In the genomic region with DNA sequence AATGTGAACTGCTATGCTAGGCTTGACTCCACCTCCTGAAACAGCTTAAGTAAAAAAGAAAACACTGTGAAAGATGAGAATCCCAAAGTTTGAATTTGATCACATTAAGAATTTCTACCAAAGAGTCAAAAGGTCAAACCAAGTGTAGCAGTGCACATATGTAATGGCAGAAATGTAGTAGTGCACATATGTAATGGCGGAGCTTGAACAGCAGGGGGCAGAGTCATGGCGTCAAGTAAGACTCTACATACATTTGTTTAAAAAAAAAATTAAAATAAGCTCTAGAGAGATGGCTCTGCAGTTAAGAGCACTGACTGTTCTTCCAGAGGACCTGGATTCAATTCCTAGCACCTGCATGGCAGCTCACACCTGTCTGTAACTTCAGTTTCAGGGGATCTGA, we compare ENCODE assay signal across 8 mouse cellular contexts.
DNase-seq lines count a peak whose midpoint lies in the region; ATAC-seq and TF ChIP-seq lines count a peak whose summit lies in the region.

No protein-coding gene starts in this region.

- peak; percentile 29 for TF ChIP-seq CTCF in C2C12 (IDR thresholded peaks at IDR 0.05; ENCODE audit: control insufficient read depth, insufficient read depth, insufficient read length)
- TF ChIP-seq CTCF in stomach, postnatal 0 days (IDR thresholded peaks at IDR 0.05; ENCODE audit: low read depth), result peak; percentile 79

- no peaks in the 10 kb centered on the region for H3K9me3 ChIP-seq in kidney, embryonic 16.5 days (ENCODE audit: low read length)
- no peaks in the 10 kb centered on the region for H3K9me3 ChIP-seq in limb, embryonic 11.5 days (ENCODE audit: control insufficient read depth, low read length)
- no peaks in the 10 kb centered on the region for H3K9me3 ChIP-seq in stomach, postnatal 0 days (ENCODE audit: control insufficient read depth, low read length)

- peak; percentile 46 for DNase-seq in kidney, adult 18-20 months
- DNase-seq in MEL-GATA-1-ER (ENCODE audit: extremely low read depth, low read depth), result peak; percentile 28
- DNase-seq in embryo, embryonic 10.5 days (ENCODE audit: low spot score), result peak; percentile 73
- peak; percentile 70 for DNase-seq in limb, embryonic 11.5 days (ENCODE audit: low spot score)
- DNase-seq in stomach, postnatal 0 days (ENCODE audit: low spot score), result peak; percentile 61
- no peak for DNase-seq in layer of hippocampus, adult 9-11 months

- H3K79me3 ChIP-seq in C2C12 (ENCODE audit: low read depth), result no peaks in the 10 kb centered on the region

- H3K27me3 ChIP-seq in kidney, embryonic 16.5 days (ENCODE audit: insufficient read depth, low read length), result no peaks in the 10 kb centered on the region
- no peaks in the 10 kb centered on the region for H3K27me3 ChIP-seq in C2C12 (ENCODE audit: control insufficient read depth, insufficient read depth, insufficient read length)
- H3K27me3 ChIP-seq in limb, embryonic 11.5 days (ENCODE audit: control insufficient read depth, insufficient read depth, low read length), result no peaks in the 10 kb centered on the region
- H3K27me3 ChIP-seq in stomach, postnatal 0 days (ENCODE audit: control insufficient read depth, insufficient read depth, low read length), result no peaks in the 10 kb centered on the region

- no peaks in the 10 kb centered on the region for H3K36me3 ChIP-seq in kidney, embryonic 16.5 days (ENCODE audit: insufficient read depth, low read length)
- no peaks in the 10 kb centered on the region for H3K36me3 ChIP-seq in C2C12 (ENCODE audit: control insufficient read depth, insufficient read depth)
- H3K36me3 ChIP-seq in limb, embryonic 11.5 days (ENCODE audit: control insufficient read depth, insufficient read depth, low read length), result no peaks in the 10 kb centered on the region
- H3K36me3 ChIP-seq in stomach, postnatal 0 days (ENCODE audit: control insufficient read depth, insufficient read depth, low read length), result no peaks in the 10 kb centered on the region

- no peak overlapping the region for H3K27ac ChIP-seq in kidney, embryonic 16.5 days (ENCODE audit: low read length)
- no peak overlapping the region for H3K27ac ChIP-seq in limb, embryonic 11.5 days (replicated peaks; ENCODE audit: low read depth, low read length)
- H3K27ac ChIP-seq in stomach, postnatal 0 days (replicated peaks), result no peak overlapping the region

- no peaks in the 10 kb centered on the region for H3K4me1 ChIP-seq in kidney, embryonic 16.5 days (ENCODE audit: insufficient read depth, low read length)
- H3K4me1 ChIP-seq in limb, embryonic 11.5 days (ENCODE audit: control insufficient read depth, insufficient read depth, low read length), result 0 out of 2 replicates have a peak, but pooled peaks cover 2% of the 10 kb centered on the region
- no peaks in the 10 kb centered on the region for H3K4me1 ChIP-seq in stomach, postnatal 0 days (replicated peaks; ENCODE audit: control insufficient read depth, insufficient read depth)

- no peak overlapping the region for H3ac ChIP-seq in C2C12 (ENCODE audit: control insufficient read depth, insufficient read length, low read depth)

- H3K79me2 ChIP-seq in C2C12 (ENCODE audit: control insufficient read depth, insufficient read depth), result no peaks in the 10 kb centered on the region

- 36% methylated on average over 2 of the region's 2 CpGs for WGBS in kidney, embryonic 16.5 days
- 20% methylated on average over 2 of the region's 2 CpGs for WGBS in limb, embryonic 11.5 days
- 41% methylated on average over 2 of the region's 2 CpGs for WGBS in stomach, postnatal 0 days

- ATAC-seq in kidney, embryonic 16.5 days (ENCODE audit: low FRiP score, low TSS enrichment), result no peak
- ATAC-seq in limb, embryonic 11.5 days (ENCODE audit: insufficient number of reproducible peaks, low FRiP score, low TSS enrichment, low read depth), result no peak
- ATAC-seq in stomach, postnatal 0 days (ENCODE audit: low FRiP score, low TSS enrichment), result no peak

- H3K9ac ChIP-seq in kidney, embryonic 16.5 days (replicated peaks; ENCODE audit: low read length), result no peak overlapping the region
- H3K9ac ChIP-seq in limb, embryonic 11.5 days (ENCODE audit: low read length), result no peak overlapping the region
- no peak overlapping the region for H3K9ac ChIP-seq in stomach, postnatal 0 days (ENCODE audit: low read length)

- no peak overlapping the region for H3K4me3 ChIP-seq in kidney, embryonic 16.5 days (ENCODE audit: low read length)
- H3K4me3 ChIP-seq in C2C12 (ENCODE audit: insufficient read depth, poor library complexity, severe bottlenecking), result no peak overlapping the region
- H3K4me3 ChIP-seq in limb, embryonic 11.5 days (ENCODE audit: low read depth, low read length), result no peak overlapping the region
- no peak overlapping the region for H3K4me3 ChIP-seq in stomach, postnatal 0 days (ENCODE audit: low read depth, low read length)

- H3K4me2 ChIP-seq in kidney, embryonic 16.5 days (replicated peaks; ENCODE audit: low read depth, low read length), result no peak overlapping the region
- no peak overlapping the region for H3K4me2 ChIP-seq in limb, embryonic 11.5 days (ENCODE audit: low read depth, severe bottlenecking)
- H3K4me2 ChIP-seq in stomach, postnatal 0 days (replicated peaks; ENCODE audit: low read depth), result no peak overlapping the region

- TF ChIP-seq EP300 in stomach, postnatal 0 days (optimal IDR thresholded peaks at IDR 0.05), result no peak

TF ChIP-seq in C2C12, 6 proteins besides CTCF, POLR2A, EP300 and RAD21:
- no peak for TF ChIP-seq CEBPB (IDR thresholded peaks at IDR 0.05; ENCODE audit: low read depth)
- no peak for TF ChIP-seq MYOG (IDR thresholded peaks at IDR 0.05; ENCODE audit: control insufficient read depth, extremely low read depth, insufficient read length)
- TF ChIP-seq FOSL1 (IDR thresholded peaks at IDR 0.05; ENCODE audit: insufficient read depth, low read length, poor library complexity, severe bottlenecking), result no peak
- no peak for TF ChIP-seq MAX (IDR thresholded peaks at IDR 0.05)
- no peak for TF ChIP-seq USF1 (IDR thresholded peaks at IDR 0.05; ENCODE audit: low read depth)
- no peak for TF ChIP-seq MYOD1 (IDR thresholded peaks at IDR 0.05; ENCODE audit: control insufficient read depth, insufficient read length, low read depth)
